Mouse (Mus musculus) ES-Bruce4 (cell line): ENCODE results near the gene Fam118b. TPM values are rescaled to one million over a fixed set of nuclear protein-coding genes. Genes with fewer than 3 reads are reported as not detected.

Source experiments
- H3K27ac ChIP-seq: 2 replicates; pipeline ENCODE4 v1.5.1; 2012; ENCODE audit warnings: low read length, inconsistent platforms; ENCODE audit not compliant: insufficient read depth
- H3K27me3 ChIP-seq: 2 replicates; pipeline ENCODE4 v1.6.1; 2012; ENCODE audit warnings: mild to moderate bottlenecking, low read length, inconsistent platforms; ENCODE audit not compliant: control insufficient read depth, poor library complexity, insufficient read depth, severe bottlenecking
- H3K36me3 ChIP-seq: 2 replicates; pipeline ENCODE4 v1.6.1; 2012; ENCODE audit warnings: inconsistent platforms, mild to moderate bottlenecking, low read length, moderate library complexity; ENCODE audit not compliant: control insufficient read depth, poor library complexity, insufficient read depth, severe bottlenecking
- H3K4me1 ChIP-seq: one replicate; pipeline ENCODE4 v1.8.1; 2011; ENCODE audit warnings: low read length; ENCODE audit not compliant: control insufficient read depth, insufficient read depth
- H3K4me3 ChIP-seq: 2 replicates; pipeline ENCODE4 v1.5.1; 2011; ENCODE audit warnings: low read depth, mild to moderate bottlenecking, low read length
- H3K9ac ChIP-seq: 2 replicates; pipeline ENCODE4 v1.6.1; 2012; ENCODE audit warnings: low read depth, mild to moderate bottlenecking, inconsistent platforms; ENCODE audit not compliant: poor library complexity, severe bottlenecking
- H3K9me3 ChIP-seq: replicated peaks from 2 replicates; pipeline ENCODE4 v1.6.1; 2012; ENCODE audit warnings: mild to moderate bottlenecking, low read length, inconsistent platforms; ENCODE audit not compliant: control insufficient read depth, poor library complexity, insufficient read depth, severe bottlenecking
- CTCF ChIP-seq: IDR thresholded peaks from one replicate; pipeline ENCODE4 v1.8.1; 2011; ENCODE audit warnings: low read depth, low read length
- EP300 ChIP-seq: IDR thresholded peaks from 2 replicates; pipeline ENCODE4 v1.6.1; 2011; ENCODE audit warnings: low read depth, low read length; ENCODE audit not compliant: insufficient read depth
- POLR2A ChIP-seq: IDR thresholded peaks from one replicate; pipeline ENCODE4 v1.8.1; 2011; ENCODE audit warnings: low read length; ENCODE audit not compliant: insufficient read depth
- polyA plus RNA-seq: library from polyadenylated mRNA; stranded (reverse); fragments of >200 nt; gene quantifications from 2 replicates; pipeline ENCODE4 v1.2.4, GENCODE M21; 2011; ENCODE audit warnings: low read depth; ENCODE audit not compliant: missing spikeins, insufficient read depth, insufficient read length

Gene Fam118b
- polyA plus RNA-seq, 1 experiment: 32.1 TPM

- TF ChIP-seq POLR2A (no peak), CTCF (no peak), EP300 (no peak)
- H3K4me3 ChIP-seq: no peak overlapping the region
- no peak overlapping the region for H3K9ac ChIP-seq
- H3K27ac ChIP-seq: no peak overlapping the region
- no peaks in the 10 kb centered on the region for H3K4me1 ChIP-seq
- no peaks in the 10 kb centered on the region for H3K9me3 ChIP-seq
- H3K27me3 ChIP-seq: no peaks in the 10 kb centered on the region
- H3K36me3 ChIP-seq: no peaks in the 10 kb centered on the region
These were observed 18.7 kb upstream of the Fam118b start for GRCm38 (mm10) chr9:35286351-35286750.

GRCm38 (mm10) chr9:35284351-35284750 lies 16.7 kb upstream of the Fam118b start:
- TF ChIP-seq EP300: no peak
- TF ChIP-seq POLR2A: no peak
- Histone ChIP-seq H3K9me3 (no peaks in the 10 kb centered on the region), H3K9ac (no peak overlapping the region), H3K27me3 (no peaks in the 10 kb centered on the region), H3K27ac (no peak overlapping the region), H3K4me1 (no peaks in the 10 kb centered on the region), H3K36me3 (no peaks in the 10 kb centered on the region), H3K4me3 (no peak overlapping the region)

- H3K4me1 ChIP-seq: no peaks in the 10 kb centered on the region
- H3K9me3 ChIP-seq: no peaks in the 10 kb centered on the region
- H3K4me3 ChIP-seq: no peak overlapping the region
- H3K27me3 ChIP-seq: no peaks in the 10 kb centered on the region
- TF ChIP-seq POLR2A (no peak), CTCF (no peak), EP300 (no peak)
- H3K27ac ChIP-seq: no peak overlapping the region
- H3K9ac ChIP-seq: no peak overlapping the region
- no peaks in the 10 kb centered on the region for H3K36me3 ChIP-seq
These were observed 15.9 kb upstream of the Fam118b start for GRCm38 (mm10) chr9:35283415-35284069.

- Histone ChIP-seq H3K4me1 (no peaks in the 10 kb centered on the region), H3K4me3 (no peak overlapping the region), H3K27ac (no peak overlapping the region), H3K9ac (no peak overlapping the region), H3K27me3 (no peaks in the 10 kb centered on the region), H3K9me3 (no peaks in the 10 kb centered on the region), H3K36me3 (no peaks in the 10 kb centered on the region)
- TF ChIP-seq CTCF (no peak), EP300 (no peak), POLR2A (no peak)
These were observed 15.2 kb upstream of the Fam118b start for GRCm38 (mm10) chr9:35282851-35283200.

GRCm38 (mm10) chr9:35282006-35282850 lies 14.6 kb upstream of the Fam118b start:
- Histone ChIP-seq H3K9me3 (no peaks in the 10 kb centered on the region), H3K27ac (no peak overlapping the region), H3K4me3 (no peak overlapping the region)

GRCm38 (mm10) chr9:35278451-35278850 lies 10.8 kb upstream of the Fam118b start:
- Histone ChIP-seq H3K9me3 (no peaks in the 10 kb centered on the region), H3K27me3 (no peaks in the 10 kb centered on the region), H3K4me1 (no peaks in the 10 kb centered on the region), H3K36me3 (peaks cover 11% of the 10 kb centered on the region), H3K27ac (no peak overlapping the region), H3K4me3 (no peak overlapping the region), H3K9ac (no peak overlapping the region)
- no peak for TF ChIP-seq EP300
- no peak for TF ChIP-seq CTCF
- TF ChIP-seq POLR2A: no peak

More at GRCm38 (mm10) chr9:35282006-35282850, 14.6 kb upstream of the Fam118b start:
- Histone ChIP-seq H3K4me1 (no peaks in the 10 kb centered on the region), H3K27me3 (no peaks in the 10 kb centered on the region), H3K9ac (no peak overlapping the region), H3K36me3 (no peaks in the 10 kb centered on the region)
- TF ChIP-seq CTCF (peak; percentile 19), EP300 (no peak)
